17 mouse cellular contexts compared by ENCODE assay signal in the genomic region with DNA sequence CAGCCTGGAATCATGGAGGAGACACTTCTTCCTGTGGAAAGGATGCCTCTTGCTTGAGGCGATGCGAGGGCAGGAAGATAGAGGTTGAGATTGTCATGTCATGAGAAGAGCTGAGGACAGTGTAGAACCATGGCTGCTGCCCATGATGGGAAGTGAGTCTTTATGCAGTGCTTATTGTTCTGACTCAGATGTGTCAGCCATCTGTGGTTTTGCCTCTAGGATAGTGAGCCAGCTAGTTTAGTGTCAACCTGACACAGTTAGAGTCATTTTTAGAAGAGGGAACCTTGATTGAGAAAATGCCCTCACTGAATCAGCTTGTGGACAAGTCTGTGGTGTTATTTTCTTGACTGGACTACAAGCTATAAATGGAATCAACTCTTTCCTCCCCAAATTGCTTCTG.
"Had no signal": no experiment of that assay in that cellular context is flagged by ENCODE, and none has a peak within 500 bp of the region (broad histone marks: within the 10 kb centered on the region; RNA-seq: fewer than 3 reads in every experiment).

No protein-coding gene starts in this region.

- ATAC-seq: liver, postnatal 0 days; lung, postnatal 0 days; midbrain, embryonic 13.5 days; midbrain, embryonic 15.5 days had no signal

- H3K9me3 ChIP-seq: lung, embryonic 15.5 days; megakaryocyte, embryonic 14.5 days; midbrain, embryonic 13.5 days; midbrain, embryonic 15.5 days; neural tube, embryonic 12.5 days had no signal

- H3K36me3 ChIP-seq: lung, embryonic 15.5 days; midbrain, embryonic 13.5 days; midbrain, embryonic 15.5 days; neural tube, embryonic 12.5 days had no signal

- H3K4me1 ChIP-seq: midbrain, embryonic 13.5 days; midbrain, embryonic 15.5 days; neural tube, embryonic 12.5 days had no signal

- H3K27me3 ChIP-seq: lung, embryonic 15.5 days; midbrain, embryonic 15.5 days; neural tube, embryonic 12.5 days had no signal

- H3K4me2 ChIP-seq: lung, embryonic 15.5 days; midbrain, embryonic 11.5 days; midbrain, embryonic 13.5 days; midbrain, embryonic 15.5 days; neural tube, embryonic 12.5 days had no signal

- H3K9ac ChIP-seq: liver, postnatal 0 days; lung, embryonic 15.5 days; midbrain, embryonic 13.5 days; midbrain, embryonic 15.5 days; neural tube, embryonic 12.5 days had no signal

- DNase-seq: liver, postnatal 0 days; lung, adult 2 months; lung, postnatal 4 days; right cerebral cortex, adult 18-20 months; right cerebral cortex, postnatal 25 days; right cerebral cortex, postnatal 4 days; spleen, adult 18-20 months; thymus, adult 18-20 months; thymus, postnatal 14 days; thymus, postnatal 36 days had no signal

- H3K4me3 ChIP-seq: lung, embryonic 15.5 days; megakaryocyte, embryonic 14.5 days; midbrain, embryonic 13.5 days; midbrain, embryonic 15.5 days; neural tube, embryonic 12.5 days had no signal

- H3K27ac ChIP-seq: lung, embryonic 15.5 days; midbrain, embryonic 13.5 days; midbrain, embryonic 15.5 days; neural tube, embryonic 12.5 days had no signal
